Mouse (Mus musculus) erythroid progenitor cell, adult 5-6 weeks (primary cell): ENCODE data around the gene Zpr1. TPM values are rescaled to one million over a fixed set of nuclear protein-coding genes. Genes with fewer than 3 reads are reported as not detected.

Source experiments
- ATAC-seq: replicated peaks from 2 replicates; pipeline ENCODE4 v1.8.0; 2016; ENCODE audit warnings: moderate number of reproducible peaks, mild to moderate bottlenecking, moderate TSS enrichment, inconsistent platforms; ENCODE audit not compliant: poor library complexity, low FRiP score, severe bottlenecking
- total RNA-seq, 2 experiments: library from RNA; stranded (forward) in 1 of 2; stranded (reverse) in 1 of 2; fragments of 150-400 nt in 1 of 2; fragments of 186-747, 209-891 nt in 1 of 2; gene quantifications; 2 replicates each; pipeline versions ENCODE4 v1.2.3 to v1.2.4; 2015 to 2017; ENCODE audit warnings: low replicate concordance in 2 of 2

Zpr1 gene
- total RNA-seq, 2 experiments from 2014 or later = 5.9 to 9.6 TPM

- no peak for ATAC-seq
Observed at GRCm38 (mm10) chr9:46327706-46328571, 55.1 kb downstream of the Zpr1 start.

DNA sequence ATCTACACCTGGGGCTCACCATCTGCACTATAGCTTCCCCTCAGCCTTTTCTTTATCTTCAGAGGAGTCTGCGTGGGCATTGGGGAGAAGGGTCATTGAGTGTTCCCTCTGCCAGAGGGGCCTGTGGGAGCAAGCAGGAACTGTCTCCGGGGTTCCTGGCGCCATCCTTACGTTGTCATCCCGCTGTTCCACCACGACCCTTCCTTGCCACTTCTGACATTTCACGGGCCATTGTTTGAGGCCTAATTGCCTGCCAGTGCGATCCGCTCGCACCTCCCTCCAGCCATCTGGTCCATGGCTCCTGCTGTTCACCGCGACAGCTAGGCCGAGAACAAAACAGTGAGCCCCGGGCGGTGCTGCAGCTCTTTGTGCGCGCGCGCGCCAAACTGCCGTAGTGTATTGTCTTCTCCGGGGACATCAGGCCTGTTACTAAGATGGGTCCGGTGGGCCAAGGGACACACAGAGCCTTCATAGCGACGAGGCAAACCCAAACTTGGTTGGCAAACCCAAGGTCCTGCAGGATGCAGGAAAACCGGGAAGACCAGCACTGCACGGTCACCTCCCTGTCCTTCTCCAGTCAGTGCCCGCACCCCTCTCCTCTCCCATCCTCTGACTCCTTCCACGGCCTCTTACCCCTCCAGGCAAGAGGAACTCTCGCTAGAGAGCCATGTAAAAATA is 55.8 kb downstream of the Zpr1 start:
- ATAC-seq = no peak

DNA sequence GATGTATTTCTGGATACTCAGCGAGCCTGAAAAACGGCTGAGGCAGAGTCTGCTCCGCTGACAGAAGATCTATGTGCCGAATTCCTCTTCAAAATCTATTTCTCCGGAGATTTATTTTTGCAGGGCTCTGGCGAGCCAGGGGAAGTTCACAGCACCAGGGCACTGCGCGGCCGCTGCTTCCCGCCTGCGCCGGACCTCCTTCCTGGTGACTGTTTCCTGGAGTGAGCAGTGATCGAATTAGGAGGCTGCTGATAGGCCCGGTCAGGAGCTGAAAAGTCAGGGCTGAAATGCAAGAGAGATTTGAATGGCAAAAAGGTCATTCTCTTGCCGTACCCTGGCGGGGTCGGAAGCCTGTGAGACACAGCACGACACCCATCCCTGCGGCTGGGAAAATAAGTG is 56.4 kb downstream of the Zpr1 start:
- no peak for ATAC-seq

GRCm38 (mm10) chr9:46329801-46330585 is 57.1 kb downstream of the Zpr1 start:
- no peak for ATAC-seq

- ATAC-seq = no peak
Observed at GRCm38 (mm10) chr9:46330586-46330895, 57.7 kb downstream of the Zpr1 start.

- ATAC-seq = no peak
Observed at GRCm38 (mm10) chr9:46331301-46331700, 58.4 kb downstream of the Zpr1 start.

Other genes starting within 250 kb of the Zpr1 start
- not detected in 2 replicates for gene Apoa1, start 44.5 kb upstream of the Zpr1 start, total RNA-seq (2015; ENCODE audit: low replicate concordance)
- not detected in 2 replicates for gene Apoa1, start 44.5 kb upstream of the Zpr1 start, total RNA-seq (2017; ENCODE audit: low replicate concordance)
- not detected in 2 replicates for gene Apoc3, start 37.4 kb upstream of the Zpr1 start, total RNA-seq (2015; ENCODE audit: low replicate concordance)
- not detected in 2 replicates for gene Apoc3, start 37.4 kb upstream of the Zpr1 start, total RNA-seq (2017; ENCODE audit: low replicate concordance)
- not detected in 2 replicates for gene Apoa4, start 32.4 kb upstream of the Zpr1 start, total RNA-seq (2015; ENCODE audit: low replicate concordance)
- not detected in 2 replicates for gene Apoa4, start 32.4 kb upstream of the Zpr1 start, total RNA-seq (2017; ENCODE audit: low replicate concordance)
- not detected in 2 replicates for gene Apoa5, start 4.4 kb upstream of the Zpr1 start, total RNA-seq (2015; ENCODE audit: low replicate concordance)
- gene Apoa5, start 4.4 kb upstream of the Zpr1 start, total RNA-seq (2017; ENCODE audit: low replicate concordance) = not detected in 2 replicates
- gene Bud13, start 9.9 kb downstream of the Zpr1 start, total RNA-seq (2015; ENCODE audit: low replicate concordance) = 5.4 and 13.0 TPM in 2 replicates
- 5.6 and 5.7 TPM in 2 replicates for gene Bud13, start 9.9 kb downstream of the Zpr1 start, total RNA-seq (2017; ENCODE audit: low replicate concordance)
- gene 4931429L15Rik, start 46.9 kb downstream of the Zpr1 start, total RNA-seq (2015; ENCODE audit: low replicate concordance) = not detected in 2 replicates
- gene 4931429L15Rik, start 46.9 kb downstream of the Zpr1 start, total RNA-seq (2017; ENCODE audit: low replicate concordance) = not detected in 2 replicates